Mouse (Mus musculus): ENCODE results near the gene Bok. TPM values are rescaled to one million over a fixed set of nuclear protein-coding genes. Genes with fewer than 3 reads are reported as not detected.

Bok gene
- polyA plus RNA-seq, 1 experiment, result 3.1 TPM

GRCm38 (mm10) chr1:93693502-93693901 is 8.0 kb downstream of the Bok start:
- 74% methylated on average over 3 of the region's 3 CpGs for WGBS
- Histone ChIP-seq H3K4me3 (replicated peaks; ENCODE audit: control insufficient read depth, low read depth, low read length) (no peak overlapping the region), H3K27ac (ENCODE audit: control insufficient read depth, insufficient read depth, low read depth, low read length, poor library complexity) (no peak overlapping the region), H3K4me1 (ENCODE audit: control insufficient read depth, insufficient read depth, low read length) (no peaks in the 10 kb centered on the region; the same call in 1 of the 2 replicates)
- TF ChIP-seq CTCF (IDR thresholded peaks at IDR 0.05; ENCODE audit: control insufficient read depth, insufficient read depth, low read length) (no peak), POLR2A (IDR thresholded peaks at IDR 0.05; ENCODE audit: borderline replicate concordance, control insufficient read depth, low read depth, low read length) (no peak)

GRCm38 (mm10) chr1:93693943-93694342 is 8.5 kb downstream of the Bok start:
- H3K4me1 ChIP-seq (ENCODE audit: control insufficient read depth, insufficient read depth, low read length), result no peaks in the 10 kb centered on the region; the same call in 1 of the 2 replicates
- no peak overlapping the region for H3K27ac ChIP-seq (ENCODE audit: control insufficient read depth, insufficient read depth, low read depth, low read length, poor library complexity)
- TF ChIP-seq CTCF (IDR thresholded peaks at IDR 0.05; ENCODE audit: control insufficient read depth, insufficient read depth, low read length), result no peak
- TF ChIP-seq POLR2A (IDR thresholded peaks at IDR 0.05; ENCODE audit: borderline replicate concordance, control insufficient read depth, low read depth, low read length), result no peak
- H3K4me3 ChIP-seq (replicated peaks; ENCODE audit: control insufficient read depth, low read depth, low read length), result no peak overlapping the region
- whole genome bisulfite sequencing, result 85% methylated on average over 10 of the region's 10 CpGs

GRCm38 (mm10) chr1:93694966-93695365 is 9.5 kb downstream of the Bok start:
- no peak overlapping the region for H3K4me3 ChIP-seq (replicated peaks; ENCODE audit: control insufficient read depth, low read depth, low read length)
- 67% methylated on average over 6 of the region's 6 CpGs for WGBS
- no peaks in the 10 kb centered on the region; the same call in 1 of the 2 replicates for H3K4me1 ChIP-seq (ENCODE audit: control insufficient read depth, insufficient read depth, low read length)
- no peak overlapping the region for H3K27ac ChIP-seq (ENCODE audit: control insufficient read depth, insufficient read depth, low read depth, low read length, poor library complexity)
- no peak for TF ChIP-seq POLR2A (IDR thresholded peaks at IDR 0.05; ENCODE audit: borderline replicate concordance, control insufficient read depth, low read depth, low read length)
- TF ChIP-seq CTCF (IDR thresholded peaks at IDR 0.05; ENCODE audit: control insufficient read depth, insufficient read depth, low read length), result no peak

DNA sequence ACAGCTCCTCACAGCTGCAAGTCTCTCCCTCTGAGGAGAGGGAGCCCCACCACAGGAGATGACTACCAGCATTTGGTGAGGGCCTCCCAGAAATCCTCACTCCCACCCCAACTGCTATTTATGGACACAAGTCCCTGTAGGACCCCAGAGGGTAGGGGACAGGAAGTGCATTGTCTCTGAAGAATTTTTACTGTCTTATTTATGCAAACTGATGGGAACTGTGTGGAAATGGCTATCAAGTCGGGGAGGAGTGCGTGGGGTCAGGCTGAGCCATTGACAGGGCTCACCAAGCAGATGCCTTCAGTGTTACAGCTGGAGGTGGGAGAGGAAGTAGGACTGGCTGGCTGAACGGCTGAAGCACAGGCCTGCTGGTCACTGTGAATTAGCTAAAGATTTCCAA is 11.9 kb downstream of the Bok start:
- no peak overlapping the region for H3K27ac ChIP-seq (ENCODE audit: control insufficient read depth, insufficient read depth, low read depth, low read length, poor library complexity)
- WGBS, result 41% methylated on average over 3 of the region's 3 CpGs
- no peak for TF ChIP-seq POLR2A (IDR thresholded peaks at IDR 0.05; ENCODE audit: borderline replicate concordance, control insufficient read depth, low read depth, low read length)
- no peaks in the 10 kb centered on the region for H3K4me1 ChIP-seq (ENCODE audit: control insufficient read depth, insufficient read depth, low read length)
- no peak overlapping the region for H3K4me3 ChIP-seq (replicated peaks; ENCODE audit: control insufficient read depth, low read depth, low read length)

DNA sequence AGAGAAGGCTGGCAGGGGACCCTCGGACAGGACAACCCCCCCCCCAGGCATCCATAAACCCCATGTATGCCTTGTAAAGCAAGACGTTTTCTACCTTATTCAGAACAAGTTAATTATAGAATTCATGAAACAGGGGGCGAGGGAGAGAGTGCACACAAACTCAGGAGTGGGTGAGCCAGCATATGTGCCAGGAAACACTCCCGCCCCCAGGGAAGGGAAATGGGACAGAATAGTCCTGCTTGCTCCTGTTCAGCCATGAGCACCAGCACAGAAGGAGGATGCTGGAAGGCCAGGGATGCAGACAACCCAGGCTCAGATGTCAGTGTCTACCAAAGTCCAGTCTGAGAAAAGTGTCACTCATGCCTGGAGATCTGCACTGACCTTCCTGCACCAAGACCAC is 13.7 kb downstream of the Bok start:
- Histone ChIP-seq H3K4me3 (replicated peaks; ENCODE audit: control insufficient read depth, low read depth, low read length) (no peak overlapping the region), H3K27ac (ENCODE audit: control insufficient read depth, insufficient read depth, low read depth, low read length, poor library complexity) (no peak overlapping the region), H3K4me1 (ENCODE audit: control insufficient read depth, insufficient read depth, low read length) (no peaks in the 10 kb centered on the region)
- TF ChIP-seq POLR2A (IDR thresholded peaks at IDR 0.05; ENCODE audit: borderline replicate concordance, control insufficient read depth, low read depth, low read length), result no peak
- TF ChIP-seq CTCF (IDR thresholded peaks at IDR 0.05; ENCODE audit: control insufficient read depth, insufficient read depth, low read length), result no peak
- 74% methylated on average over 4 of the region's 4 CpGs for WGBS

DNA sequence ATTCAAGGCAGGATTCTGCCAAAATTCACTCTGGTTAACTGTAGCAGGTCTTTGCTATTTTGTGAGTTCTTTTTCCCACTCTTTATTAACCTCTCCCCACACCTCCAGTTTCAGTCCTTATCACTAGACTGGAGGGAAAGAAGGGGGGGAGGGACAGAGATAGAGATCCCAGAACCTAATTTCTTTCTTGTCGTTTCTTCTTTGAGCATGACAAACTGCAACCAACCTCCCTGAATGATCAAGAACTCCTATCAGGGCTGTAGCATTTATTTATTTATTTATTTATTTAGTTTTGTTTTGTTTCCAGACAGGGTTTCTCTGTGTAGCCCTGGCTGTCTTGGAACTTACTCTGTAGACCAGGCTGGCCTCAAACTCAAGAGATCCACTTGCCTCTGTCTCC is 16.6 kb downstream of the Bok start:
- H3K4me3 ChIP-seq (replicated peaks; ENCODE audit: control insufficient read depth, low read depth, low read length), result no peak overlapping the region
- no peaks in the 10 kb centered on the region for H3K4me1 ChIP-seq (ENCODE audit: control insufficient read depth, insufficient read depth, low read length)
- H3K27ac ChIP-seq (ENCODE audit: control insufficient read depth, insufficient read depth, low read depth, low read length, poor library complexity), result no peak overlapping the region
- 61% methylated on average over 1 of the region's 1 CpGs for WGBS
- TF ChIP-seq POLR2A (IDR thresholded peaks at IDR 0.05; ENCODE audit: borderline replicate concordance, control insufficient read depth, low read depth, low read length) (no peak), CTCF (IDR thresholded peaks at IDR 0.05; ENCODE audit: control insufficient read depth, insufficient read depth, low read length) (no peak)

- 83% methylated on average over 10 of the region's 10 CpGs for WGBS
- Histone ChIP-seq H3K4me1 (ENCODE audit: control insufficient read depth, insufficient read depth, low read length) (no peaks in the 10 kb centered on the region), H3K4me3 (replicated peaks; ENCODE audit: control insufficient read depth, low read depth, low read length) (no peak overlapping the region), H3K27ac (ENCODE audit: control insufficient read depth, insufficient read depth, low read depth, low read length, poor library complexity) (no peak overlapping the region)
- TF ChIP-seq POLR2A (IDR thresholded peaks at IDR 0.05; ENCODE audit: borderline replicate concordance, control insufficient read depth, low read depth, low read length) (no peak), CTCF (IDR thresholded peaks at IDR 0.05; ENCODE audit: control insufficient read depth, insufficient read depth, low read length) (no peak)
Observed at GRCm38 (mm10) chr1:93703472-93704048, 18.1 kb downstream of the Bok start.

- Histone ChIP-seq H3K4me3 (replicated peaks; ENCODE audit: control insufficient read depth, low read depth, low read length) (no peak overlapping the region), H3K27ac (ENCODE audit: control insufficient read depth, insufficient read depth, low read depth, low read length, poor library complexity) (no peak overlapping the region), H3K4me1 (ENCODE audit: control insufficient read depth, insufficient read depth, low read length) (no peaks in the 10 kb centered on the region)
- WGBS, result 92% methylated on average over 9 of the region's 9 CpGs
- TF ChIP-seq CTCF (IDR thresholded peaks at IDR 0.05; ENCODE audit: control insufficient read depth, insufficient read depth, low read length) (no peak), POLR2A (IDR thresholded peaks at IDR 0.05; ENCODE audit: borderline replicate concordance, control insufficient read depth, low read depth, low read length) (no peak)
Observed at GRCm38 (mm10) chr1:93704341-93704740, 18.9 kb downstream of the Bok start.

- TF ChIP-seq POLR2A (IDR thresholded peaks at IDR 0.05; ENCODE audit: borderline replicate concordance, control insufficient read depth, low read depth, low read length) (no peak), CTCF (IDR thresholded peaks at IDR 0.05; ENCODE audit: control insufficient read depth, insufficient read depth, low read length) (no peak)
- no peak overlapping the region for H3K27ac ChIP-seq (ENCODE audit: control insufficient read depth, insufficient read depth, low read depth, low read length, poor library complexity)
- no peak overlapping the region for H3K4me3 ChIP-seq (replicated peaks; ENCODE audit: control insufficient read depth, low read depth, low read length)
- WGBS, result 71% methylated on average over 3 of the region's 3 CpGs
- no peaks in the 10 kb centered on the region for H3K4me1 ChIP-seq (ENCODE audit: control insufficient read depth, insufficient read depth, low read length)
Observed at GRCm38 (mm10) chr1:93705389-93705788, 19.9 kb downstream of the Bok start.

Data from bone marrow, adult 2 months (tissue).